Mouse (Mus musculus): Measurements from ENCODE around the gene Gins2. TPM values are rescaled to one million over a fixed set of nuclear protein-coding genes. Genes with fewer than 3 reads are reported as not detected.

Gene Gins2
- total RNA-seq, 2 experiments from 2014 or later, result 21.3 to 31.4 TPM

- ATAC-seq (replicated peaks; ENCODE audit: low FRiP score, poor library complexity, severe bottlenecking), result peak; percentile 56
Measured at GRCm38 (mm10) chr8:120534504-120535368, 54.4 kb downstream of the Gins2 start.

- ATAC-seq (replicated peaks; ENCODE audit: low FRiP score, poor library complexity, severe bottlenecking), result no peak
Measured at GRCm38 (mm10) chr8:120534080-120534479, 55.0 kb downstream of the Gins2 start.

- no peak for ATAC-seq (replicated peaks; ENCODE audit: low FRiP score, poor library complexity, severe bottlenecking)
Measured at GRCm38 (mm10) chr8:120533380-120533779, 55.7 kb downstream of the Gins2 start.

- no peak for ATAC-seq (replicated peaks; ENCODE audit: low FRiP score, poor library complexity, severe bottlenecking)
Measured at GRCm38 (mm10) chr8:120532517-120533215, 56.4 kb downstream of the Gins2 start.

- ATAC-seq (replicated peaks; ENCODE audit: low FRiP score, poor library complexity, severe bottlenecking), result no peak
Measured at GRCm38 (mm10) chr8:120531775-120532516, 57.2 kb downstream of the Gins2 start.

- ATAC-seq (replicated peaks; ENCODE audit: low FRiP score, poor library complexity, severe bottlenecking), result no peak
Measured at GRCm38 (mm10) chr8:120530954-120531656, 58.0 kb downstream of the Gins2 start.

GRCm38 (mm10) chr8:120529226-120529625 is 59.9 kb downstream of the Gins2 start:
- no peak for ATAC-seq (replicated peaks; ENCODE audit: low FRiP score, poor library complexity, severe bottlenecking)

Other genes starting within 250 kb of the Gins2 start
- gene 1190005I06Rik, start 58.3 kb upstream of the Gins2 start, total RNA-seq (2015; ENCODE audit: low replicate concordance), result not detected in 2 replicates
- gene 1190005I06Rik, start 58.3 kb upstream of the Gins2 start, total RNA-seq (2017; ENCODE audit: low replicate concordance), result not detected in 2 replicates
- gene Gm27021, start 78.8 kb upstream of the Gins2 start, total RNA-seq (2015; ENCODE audit: low replicate concordance), result not detected in 2 replicates
- gene Gm27021, start 78.8 kb upstream of the Gins2 start, total RNA-seq (2017; ENCODE audit: low replicate concordance), result not detected in 2 replicates
- 389 and 392 TPM in 2 replicates for gene Cox4i1, start 78.9 kb upstream of the Gins2 start, total RNA-seq (2015; ENCODE audit: low replicate concordance)
- gene Cox4i1, start 78.9 kb upstream of the Gins2 start, total RNA-seq (2017; ENCODE audit: low replicate concordance), result 156 and 224 TPM in 2 replicates
- 34.4 and 49.0 TPM in 2 replicates for gene Emc8, start 79.3 kb upstream of the Gins2 start, total RNA-seq (2015; ENCODE audit: low replicate concordance)
- 11.4 and 48.0 TPM in 2 replicates for gene Emc8, start 79.3 kb upstream of the Gins2 start, total RNA-seq (2017; ENCODE audit: low replicate concordance)
- 11.9 and 18.9 TPM in 2 replicates for gene Irf8, start 147.1 kb upstream of the Gins2 start, total RNA-seq (2015; ENCODE audit: low replicate concordance)
- 11.4 and 20.3 TPM in 2 replicates for gene Irf8, start 147.1 kb upstream of the Gins2 start, total RNA-seq (2017; ENCODE audit: low replicate concordance)